Mouse (Mus musculus): ENCODE results near the gene Rpl41. TPM values are rescaled to one million over a fixed set of nuclear protein-coding genes. Genes with fewer than 3 reads are reported as not detected.

Gene Rpl41
- total RNA-seq (2017), result 1,707 and 2,029 TPM in 2 replicates

DNA sequence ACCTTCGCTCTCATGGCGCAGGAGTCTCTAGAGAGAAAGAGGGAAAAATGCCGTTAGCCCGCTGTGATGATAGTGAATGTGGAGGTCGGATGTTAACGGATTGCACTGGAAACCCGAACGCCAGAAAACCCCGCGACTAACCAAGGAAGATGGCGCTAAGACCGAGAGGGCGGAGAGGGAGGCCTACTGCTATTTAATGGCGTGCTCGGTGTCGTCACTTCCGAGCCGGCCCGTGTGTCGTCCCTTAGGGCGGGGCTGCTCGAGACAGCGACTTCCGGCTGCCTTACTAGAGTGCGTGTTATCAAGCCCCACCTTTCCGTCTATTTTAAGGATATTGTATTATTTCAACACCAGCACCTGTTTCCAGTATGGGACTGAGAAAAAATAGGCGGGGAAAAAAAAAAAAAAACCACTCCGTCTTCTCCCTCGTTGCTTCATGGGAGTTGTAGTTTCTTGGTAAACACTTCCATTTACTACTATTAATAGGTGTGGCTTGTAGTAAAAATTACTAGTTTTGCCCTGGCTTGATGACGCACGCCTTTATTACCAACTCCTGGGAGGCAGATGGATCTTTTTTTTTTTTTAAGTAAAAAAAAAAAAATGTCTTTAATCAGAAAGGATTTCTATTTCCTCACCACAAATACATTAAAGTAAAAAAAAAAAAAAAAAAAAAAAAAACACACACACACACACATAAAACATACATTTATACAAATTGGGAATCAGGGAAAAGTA is at the start of gene Rpl41:
Gene Rpl41, minus strand, starts transcription at position 359 of the 735 bp plus-strand sequence.
- ATAC-seq (ENCODE audit: extremely low read depth, insufficient number of reproducible peaks, low FRiP score, poor library complexity, severe bottlenecking), result peak; percentile 79

DNA sequence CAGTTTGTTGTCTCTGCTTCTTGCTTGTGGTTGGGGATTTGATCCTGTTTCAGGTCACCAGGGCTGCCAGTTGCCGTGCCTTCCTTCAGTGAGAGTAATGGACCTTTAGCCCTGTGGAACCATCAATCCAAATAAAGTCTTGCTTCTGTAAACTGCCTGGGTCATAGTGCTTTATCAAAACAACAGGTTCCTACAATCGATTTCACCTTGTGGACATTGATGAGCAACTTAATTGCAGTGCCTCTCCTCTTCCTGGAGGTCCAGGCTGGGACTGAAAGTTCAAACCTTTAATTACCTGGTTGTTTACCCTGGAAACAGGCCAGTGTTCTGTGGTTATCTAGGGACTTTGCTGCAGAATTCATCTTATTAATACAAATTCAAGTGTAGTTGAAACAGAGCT is 49.4 kb upstream of the Rpl41 start:
- ATAC-seq (ENCODE audit: extremely low read depth, insufficient number of reproducible peaks, low FRiP score, poor library complexity, severe bottlenecking), result no peak

DNA sequence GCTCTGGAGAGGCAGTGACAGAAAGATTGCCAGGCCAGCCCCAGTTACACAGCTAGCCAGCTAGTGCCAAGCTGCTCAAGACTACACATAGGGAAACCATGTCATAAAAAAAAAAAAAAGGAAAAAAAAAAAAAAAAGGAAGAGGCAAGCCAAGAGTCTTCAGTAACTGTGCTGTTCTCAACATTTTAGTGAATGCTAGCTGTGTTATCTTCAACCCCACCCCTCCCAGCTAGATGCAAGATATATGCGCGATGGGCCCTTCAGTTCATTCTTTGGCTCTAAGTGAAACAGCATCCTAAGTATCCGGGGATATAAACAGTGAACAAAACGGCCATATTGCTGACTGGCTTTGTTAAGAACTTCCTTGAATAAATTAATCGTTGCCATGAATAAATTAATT is 43.7 kb upstream of the Rpl41 start:
- no peak for ATAC-seq (ENCODE audit: extremely low read depth, insufficient number of reproducible peaks, low FRiP score, poor library complexity, severe bottlenecking)

DNA sequence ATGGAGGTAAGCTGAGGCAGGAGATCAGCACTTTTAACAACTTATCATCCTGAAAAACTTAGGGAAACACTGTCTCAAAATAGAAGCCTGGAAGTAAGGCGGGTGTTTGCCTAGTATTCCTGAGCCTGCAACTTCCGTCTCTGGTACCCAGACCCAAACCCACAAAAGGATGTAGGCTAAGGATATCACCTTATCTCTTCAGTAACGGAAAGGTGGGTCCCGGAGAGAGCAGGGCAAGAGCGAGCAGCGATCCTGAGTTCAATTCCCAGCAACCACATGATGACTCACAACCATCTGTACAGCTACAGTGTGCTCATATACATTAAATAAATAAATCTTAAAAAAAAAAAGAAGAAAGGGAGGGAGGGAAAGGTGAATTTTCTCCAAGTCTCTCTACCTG is 42.3 kb upstream of the Rpl41 start:
- no peak for ATAC-seq (ENCODE audit: extremely low read depth, insufficient number of reproducible peaks, low FRiP score, poor library complexity, severe bottlenecking)

DNA sequence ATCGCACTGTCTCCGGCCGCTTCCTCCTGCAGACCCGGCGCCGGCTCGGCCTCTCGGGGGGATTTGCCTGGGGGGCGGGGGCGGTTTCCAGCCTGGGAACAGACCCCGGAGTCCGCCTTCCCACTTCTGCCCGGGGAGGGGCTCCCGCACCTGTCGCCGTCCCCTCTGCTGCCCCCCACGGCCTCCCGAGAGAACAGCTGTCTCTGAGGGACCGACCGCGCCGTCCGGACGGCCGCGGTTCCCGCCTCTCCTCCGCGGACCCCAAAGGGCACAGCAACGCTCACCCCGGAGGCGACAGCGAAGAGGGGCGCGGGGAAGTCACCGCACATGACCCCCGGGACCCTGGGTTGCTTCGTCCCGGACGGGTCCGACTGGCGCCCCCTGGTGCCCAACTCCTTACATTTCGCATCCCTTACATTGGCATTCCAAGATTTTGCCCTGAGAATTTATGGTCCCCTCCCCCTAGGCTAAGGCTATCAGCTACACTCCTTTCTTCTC is 41.1 kb upstream of the Rpl41 start:
- peak; percentile 21; the same call in 1 of the 2 replicates for ATAC-seq (ENCODE audit: extremely low read depth, insufficient number of reproducible peaks, low FRiP score, poor library complexity, severe bottlenecking)

DNA sequence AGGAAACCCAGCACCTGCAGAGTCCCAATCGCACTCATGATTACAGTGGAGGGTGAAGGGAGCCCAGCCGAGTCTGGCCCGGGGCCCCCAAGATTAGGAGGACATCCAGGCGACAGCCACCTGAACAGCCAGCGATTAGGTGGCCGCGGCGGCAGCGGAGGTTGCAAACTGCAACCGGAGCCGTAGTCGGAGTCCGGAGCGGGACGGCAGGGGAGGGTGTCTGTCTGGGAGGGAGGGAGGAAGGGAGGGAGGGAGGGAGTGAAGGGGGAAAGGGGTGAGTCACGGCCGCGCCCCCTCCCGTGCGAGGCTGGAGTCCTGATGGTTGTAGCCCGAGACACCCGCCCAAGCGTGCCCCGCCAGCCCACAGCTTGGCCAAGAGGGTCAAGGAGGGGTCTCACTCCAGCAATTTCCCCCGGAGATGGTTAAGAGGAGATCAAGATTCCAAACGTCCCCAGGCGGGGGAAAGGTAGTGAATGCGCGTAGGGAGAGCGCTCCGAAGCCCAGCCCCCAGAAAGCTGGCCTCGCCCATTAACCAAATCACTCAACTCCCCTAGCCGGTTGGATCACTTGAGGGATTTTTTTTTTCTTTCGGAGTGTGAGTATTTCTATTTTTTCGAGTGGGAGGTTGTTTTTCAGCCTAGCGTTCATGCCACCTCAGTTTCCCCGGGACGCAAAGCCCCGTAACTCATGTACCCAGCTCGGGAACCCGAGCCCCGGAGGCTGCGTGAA is 40.5 kb upstream of the Rpl41 start, which contains the start of gene Erbb3:
Gene Erbb3, minus strand, starts transcription at position 189 of the 729 bp plus-strand sequence.
- ATAC-seq (ENCODE audit: extremely low read depth, insufficient number of reproducible peaks, low FRiP score, poor library complexity, severe bottlenecking), result peak; percentile 20; the same call in 1 of the 2 replicates

DNA sequence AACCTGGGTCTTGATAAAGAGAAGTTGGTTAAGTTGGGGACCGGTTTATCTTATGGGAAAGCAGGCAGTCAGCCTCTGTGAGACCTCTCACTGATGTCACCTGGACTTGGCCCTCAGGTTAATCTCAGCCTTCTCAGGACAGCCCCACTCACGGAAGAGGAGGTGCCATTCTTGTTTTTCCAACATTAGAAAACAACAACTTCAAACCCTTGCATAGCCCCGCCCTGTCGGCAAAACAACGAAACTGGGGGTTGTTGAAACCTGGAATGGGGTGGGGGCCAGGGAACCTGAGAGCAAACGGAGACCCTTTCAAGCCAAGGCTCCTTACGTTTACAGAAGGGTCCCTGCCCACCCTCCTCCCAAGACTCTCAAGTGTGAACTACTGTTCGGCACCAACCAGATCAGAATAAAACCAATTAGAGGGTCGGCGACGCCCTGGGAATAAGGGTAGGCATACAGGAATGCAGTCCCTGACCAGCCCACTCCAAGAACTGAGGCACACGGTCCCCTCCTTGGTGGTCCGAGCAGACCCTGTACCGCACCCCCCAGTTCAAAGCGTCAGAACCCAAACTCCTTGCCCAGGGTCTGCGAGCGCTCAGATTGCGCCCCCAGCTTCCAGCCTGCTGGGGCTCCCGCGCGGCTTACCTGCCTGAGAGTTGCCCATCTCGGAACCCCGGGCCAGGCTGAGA is 39.8 kb upstream of the Rpl41 start:
- ATAC-seq (ENCODE audit: extremely low read depth, insufficient number of reproducible peaks, low FRiP score, poor library complexity, severe bottlenecking), result no peak

DNA sequence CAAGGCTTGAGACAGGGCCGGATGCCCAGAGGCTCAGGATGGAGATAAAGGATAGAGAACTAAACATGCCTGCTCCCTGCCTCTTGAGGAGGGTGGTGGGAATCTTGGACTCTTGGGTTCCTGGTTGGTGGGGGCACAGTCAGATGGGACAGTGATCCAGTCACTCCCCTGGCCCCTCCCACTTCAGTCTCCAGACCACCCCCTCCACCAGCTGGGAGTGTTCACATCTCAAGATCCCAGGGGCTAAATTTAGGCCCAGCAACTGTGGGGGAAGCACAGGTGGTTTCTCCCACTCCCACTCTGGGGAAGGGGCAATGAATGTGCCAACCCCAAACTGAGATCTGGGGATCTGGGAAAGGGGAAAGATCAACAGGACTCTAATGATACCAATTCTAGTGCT is 39.0 kb upstream of the Rpl41 start:
- ATAC-seq (ENCODE audit: extremely low read depth, insufficient number of reproducible peaks, low FRiP score, poor library complexity, severe bottlenecking), result no peak

DNA sequence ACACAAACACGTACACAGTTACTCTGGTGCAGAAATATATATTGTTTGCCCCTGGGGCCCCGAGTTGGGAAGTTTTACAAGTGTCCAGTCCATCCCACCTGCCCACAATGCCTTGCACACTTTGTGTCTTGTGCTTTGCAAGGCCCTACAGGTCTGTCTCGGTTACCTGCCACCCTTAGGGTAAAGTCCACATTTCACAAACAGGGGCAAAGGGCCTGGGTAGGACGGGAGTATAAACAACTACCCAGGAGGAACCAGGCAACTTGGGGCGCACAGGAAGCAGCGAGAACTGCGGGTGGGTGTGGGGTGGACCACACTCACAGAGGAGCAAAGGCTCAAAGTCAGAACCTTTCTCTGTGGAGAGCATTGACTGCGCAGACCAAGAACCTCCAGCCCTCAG is 38.6 kb upstream of the Rpl41 start:
- ATAC-seq (ENCODE audit: extremely low read depth, insufficient number of reproducible peaks, low FRiP score, poor library complexity, severe bottlenecking), result no peak

DNA sequence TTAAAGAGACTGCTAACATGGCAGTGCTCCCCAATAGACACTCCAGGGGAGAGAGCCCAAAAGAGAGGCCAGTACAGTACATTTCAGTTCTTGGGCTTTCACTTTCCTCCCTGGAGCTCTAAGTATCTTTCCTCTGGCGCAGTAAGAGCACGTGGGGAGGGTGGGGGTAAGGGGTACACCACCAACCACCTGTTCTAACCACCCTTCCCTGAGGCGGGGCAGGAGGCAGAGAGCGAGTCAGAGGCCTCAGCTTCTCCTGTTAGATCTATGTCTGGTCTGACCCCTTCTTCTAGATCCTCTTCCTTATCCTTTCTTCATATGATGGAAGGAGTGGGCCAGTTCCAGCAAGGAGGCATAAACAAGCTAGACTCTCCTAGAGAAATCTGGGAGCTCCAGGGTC is 38.0 kb upstream of the Rpl41 start:
- no peak for ATAC-seq (ENCODE audit: extremely low read depth, insufficient number of reproducible peaks, low FRiP score, poor library complexity, severe bottlenecking)

DNA sequence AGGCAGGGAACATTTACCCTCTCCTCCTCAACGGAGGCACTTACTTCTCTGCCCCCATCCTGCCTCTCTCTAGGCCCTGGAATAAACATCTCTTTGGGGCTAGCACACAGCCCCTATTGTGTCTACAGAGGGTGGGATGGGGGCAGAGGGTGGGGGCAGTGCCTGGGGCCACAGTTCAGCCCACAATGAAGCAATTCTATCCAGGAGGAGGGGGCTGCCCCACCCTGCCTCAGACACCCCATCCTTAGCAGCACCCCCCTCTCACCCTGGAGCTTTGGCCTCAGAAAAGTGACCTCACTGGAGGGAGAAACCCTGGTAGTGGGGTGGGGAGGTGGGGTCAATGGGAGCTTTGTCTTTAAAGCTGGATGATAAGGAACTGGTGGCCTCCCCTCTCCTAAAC is 37.4 kb upstream of the Rpl41 start:
- ATAC-seq (ENCODE audit: extremely low read depth, insufficient number of reproducible peaks, low FRiP score, poor library complexity, severe bottlenecking), result no peak

DNA sequence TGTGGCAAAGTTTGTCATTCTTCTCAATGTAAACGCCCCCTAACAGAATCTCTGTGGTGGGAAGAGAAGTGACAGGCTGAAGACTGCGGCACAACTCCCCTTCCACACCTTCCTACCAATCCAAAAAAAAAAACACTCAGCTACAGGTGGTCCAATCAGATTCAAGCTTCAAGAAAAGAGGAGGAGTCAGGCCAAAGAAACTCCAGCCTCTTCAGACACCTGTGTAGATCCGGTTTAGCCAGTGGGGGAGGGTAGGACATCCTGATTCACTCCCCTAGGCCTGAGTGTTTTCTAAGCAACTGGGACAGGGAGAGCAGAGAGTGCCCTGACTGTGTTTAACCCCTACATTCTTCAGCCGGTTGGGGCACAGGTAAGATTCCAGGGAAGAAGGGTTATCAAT is 35.3 kb upstream of the Rpl41 start:
- ATAC-seq (ENCODE audit: extremely low read depth, insufficient number of reproducible peaks, low FRiP score, poor library complexity, severe bottlenecking), result no peak

DNA sequence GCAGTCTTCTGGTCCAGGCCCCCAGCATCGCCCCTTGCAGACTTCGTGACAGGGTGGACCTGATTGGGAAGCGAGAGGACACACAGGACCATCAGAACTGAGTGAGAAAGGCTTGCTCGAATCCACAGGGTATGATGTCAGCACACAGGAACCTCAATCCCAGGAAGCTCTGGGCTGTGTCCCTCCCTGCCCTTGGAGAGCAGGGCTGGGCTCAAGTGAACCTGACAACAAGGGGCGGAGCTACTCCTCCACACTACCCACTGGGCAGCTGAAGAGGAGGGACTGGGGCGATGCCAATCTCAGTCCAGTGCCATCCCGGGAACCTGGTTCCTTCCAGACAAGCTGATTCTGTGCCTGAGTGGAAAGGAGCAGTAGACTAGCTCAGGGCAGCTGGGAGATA is 34.5 kb upstream of the Rpl41 start:
- ATAC-seq (ENCODE audit: extremely low read depth, insufficient number of reproducible peaks, low FRiP score, poor library complexity, severe bottlenecking), result no peak

DNA sequence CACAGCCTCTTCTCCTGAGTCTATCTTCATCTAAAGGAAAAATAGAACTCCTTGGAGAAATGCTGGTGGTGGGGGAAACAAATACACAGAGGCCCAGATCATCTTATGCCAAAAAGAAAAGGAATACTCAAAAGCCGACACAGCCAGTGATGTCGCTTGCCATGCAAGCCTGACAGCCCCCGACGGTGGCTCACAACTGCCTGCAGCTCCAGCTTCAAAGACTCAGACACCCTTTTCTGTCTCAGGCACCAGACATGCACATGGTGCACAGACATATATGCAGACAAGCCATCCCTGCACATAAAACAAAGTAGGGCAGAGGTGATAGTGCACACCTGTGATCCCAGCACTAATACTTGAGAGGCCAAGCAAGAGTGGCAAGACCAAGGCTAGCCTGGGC is 30.6 kb upstream of the Rpl41 start:
- no peak for ATAC-seq (ENCODE audit: extremely low read depth, insufficient number of reproducible peaks, low FRiP score, poor library complexity, severe bottlenecking)

DNA sequence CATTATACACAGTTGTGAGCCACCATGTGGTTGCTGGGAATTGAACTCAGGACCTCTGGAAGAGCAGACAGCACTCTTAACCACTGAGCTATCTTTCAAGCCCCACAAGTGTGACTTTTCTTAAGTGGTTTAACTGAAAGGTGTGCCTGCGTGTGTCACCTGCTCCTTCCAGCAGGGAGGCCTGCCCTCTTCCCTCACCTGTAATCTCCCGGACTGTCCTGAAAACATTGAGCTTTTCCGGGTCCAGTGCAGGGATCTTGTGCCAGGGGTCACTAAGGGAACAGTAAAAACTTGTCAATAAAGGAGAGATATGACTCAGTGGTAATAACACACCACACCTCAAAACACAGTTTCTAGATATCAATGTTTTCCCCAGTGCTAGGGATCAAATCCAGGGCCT is 30.2 kb upstream of the Rpl41 start:
- ATAC-seq (ENCODE audit: extremely low read depth, insufficient number of reproducible peaks, low FRiP score, poor library complexity, severe bottlenecking), result no peak

DNA sequence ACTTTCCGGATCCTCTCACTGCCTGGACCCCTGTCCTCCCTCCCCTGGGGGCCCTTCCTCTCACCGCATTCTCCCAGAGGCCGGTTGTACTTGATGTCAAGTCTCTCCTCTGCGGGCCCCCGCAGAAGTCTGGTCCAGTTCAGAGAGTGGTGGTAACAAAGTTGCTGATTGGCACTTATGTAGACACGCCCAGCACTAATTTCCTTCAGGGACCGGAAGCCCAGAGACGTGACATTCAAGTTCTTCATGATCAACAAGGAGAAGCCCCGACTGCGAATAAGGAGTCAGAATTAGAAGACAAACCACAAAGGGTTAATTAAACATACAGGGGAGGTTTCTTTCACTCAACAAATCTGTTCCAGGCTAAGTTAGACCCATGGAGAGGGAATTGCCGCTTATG is 29.2 kb upstream of the Rpl41 start:
- ATAC-seq (ENCODE audit: extremely low read depth, insufficient number of reproducible peaks, low FRiP score, poor library complexity, severe bottlenecking), result no peak

DNA sequence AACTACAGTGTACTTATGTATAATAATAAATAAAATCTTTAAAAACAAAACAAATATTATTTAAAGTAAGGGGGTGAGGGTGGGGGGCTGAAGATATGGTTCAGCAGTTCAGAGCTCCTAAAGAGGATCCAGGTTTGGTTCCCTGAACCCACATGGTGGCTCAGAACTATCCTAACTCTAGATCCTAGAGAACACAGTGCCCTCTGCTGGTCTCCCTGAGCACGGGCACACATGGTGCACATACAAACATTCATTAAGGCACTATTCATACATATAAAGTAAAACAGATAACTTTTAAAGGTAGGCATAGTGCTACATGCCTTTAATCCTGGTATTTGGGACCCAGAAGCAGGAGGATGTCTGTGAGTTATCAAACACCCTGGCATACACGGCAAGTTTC is 26.0 kb upstream of the Rpl41 start:
- no peak for ATAC-seq (ENCODE audit: extremely low read depth, insufficient number of reproducible peaks, low FRiP score, poor library complexity, severe bottlenecking)

DNA sequence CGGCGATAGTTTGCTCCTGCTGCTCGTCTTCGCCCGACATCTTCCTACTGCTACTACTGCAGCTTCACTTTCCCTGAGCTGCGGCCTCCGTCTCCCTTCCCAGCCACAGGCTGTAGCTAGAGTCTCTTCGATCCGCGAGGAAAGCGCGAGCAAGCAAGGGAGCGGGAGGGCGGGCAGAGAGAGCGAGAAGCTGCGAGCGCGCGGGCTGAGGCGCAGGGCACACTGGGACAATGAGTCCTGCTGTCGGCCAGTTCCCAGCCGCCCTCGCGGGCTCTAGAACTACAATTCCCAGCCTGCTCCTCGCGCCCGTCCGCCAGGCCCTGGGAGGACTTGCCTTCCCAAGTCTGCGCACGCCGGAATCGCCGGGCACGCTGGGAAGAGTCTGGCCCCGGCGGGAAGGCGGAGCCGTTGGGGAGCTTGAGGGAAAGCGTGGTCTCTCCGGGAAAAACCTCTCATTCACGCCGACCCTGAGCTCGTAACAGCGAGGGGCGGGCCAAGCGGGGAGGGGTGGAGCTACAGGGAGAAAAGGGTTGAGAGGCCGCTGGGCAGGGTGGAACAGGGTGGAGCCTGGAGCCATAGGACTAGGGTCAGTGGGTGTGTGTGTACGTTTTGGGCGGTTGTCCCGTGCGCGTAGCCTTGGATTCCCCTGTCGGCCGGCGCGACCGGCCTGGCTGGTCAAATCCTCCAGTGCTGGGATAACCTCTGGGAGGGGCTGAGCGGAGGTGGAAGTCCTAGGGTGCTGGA is 16.9 kb upstream of the Rpl41 start, which contains the start of gene Pa2g4:
Gene Pa2g4, minus strand, starts transcription at position 200 of the 744 bp plus-strand sequence.
- ATAC-seq (ENCODE audit: extremely low read depth, insufficient number of reproducible peaks, low FRiP score, poor library complexity, severe bottlenecking), result peak; percentile 94

DNA sequence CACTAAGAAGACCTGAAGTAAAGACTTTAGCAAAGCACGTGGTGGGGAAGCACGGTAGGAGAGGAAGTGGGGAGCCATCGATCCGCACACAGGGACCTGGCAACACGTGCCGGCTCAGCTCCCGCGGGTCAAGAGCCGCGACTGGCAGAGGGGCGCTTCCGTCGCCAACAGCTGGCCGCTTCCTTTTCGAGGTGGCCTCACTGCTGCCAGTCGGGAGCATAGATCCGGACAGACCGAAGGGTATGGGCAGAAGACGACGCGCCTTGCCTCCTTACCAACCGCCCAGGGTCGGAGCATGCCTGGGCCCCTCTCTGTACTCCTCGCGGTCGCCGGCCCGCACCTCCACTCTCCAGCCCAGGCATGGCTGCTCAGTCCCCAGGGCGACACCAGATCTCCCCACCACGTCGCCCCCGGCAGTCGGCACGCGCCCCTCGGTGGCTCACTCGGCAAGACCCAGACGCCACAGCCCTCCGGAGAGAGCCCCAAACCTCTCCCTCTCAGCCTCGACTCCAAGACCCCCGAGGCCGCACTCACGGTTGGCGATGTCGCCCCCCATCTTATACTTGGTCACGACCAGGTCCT is 16.2 kb upstream of the Rpl41 start:
- ATAC-seq (ENCODE audit: extremely low read depth, insufficient number of reproducible peaks, low FRiP score, poor library complexity, severe bottlenecking), result no peak

Data from neutrophil, adult 5-6 weeks (primary cell).